Mouse (Mus musculus): ENCODE data around the gene Mrpl12. TPM values are rescaled to one million over a fixed set of nuclear protein-coding genes. Genes with fewer than 3 reads are reported as not detected.

The Mrpl12 gene
- total and polyA plus RNA-seq, 3 experiments, result 60.3 to 363 (median 267) TPM

- H3K4me2 ChIP-seq (ENCODE audit: insufficient read depth, low read depth, poor library complexity, severe bottlenecking), result no peak overlapping the region
- in situ Hi-C loops (cut with MboI; ENCODE audit: low pct_ligation_motif_present, low pct_unique_long_range_greater_than_20kb, low sequenced_read_pairs), result loop anchor here (5.0 kb wide), 1 partner anchor 46 kb away; no protein-coding TSS in a partner anchor
- no peak overlapping the region for H3K27ac ChIP-seq (ENCODE audit: insufficient read depth, low read depth)
- TF ChIP-seq KAT2A (IDR thresholded peaks at IDR 0.05; ENCODE audit: insufficient replicate concordance, low read length) (no peak), RAD21 (IDR thresholded peaks at IDR 0.05; ENCODE audit: low read depth, low read length) (no peak), E2F4 (IDR thresholded peaks at IDR 0.05; ENCODE audit: insufficient replicate concordance, low read depth, low read length) (no peak), ZMIZ1 (IDR thresholded peaks at IDR 0.05; ENCODE audit: low read depth, low read length) (no peak)
- DNase-seq (ENCODE audit: extremely low read depth), result no peak
- no peak overlapping the region for H3K9ac ChIP-seq (ENCODE audit: insufficient read depth, low read depth)
- no peak overlapping the region for H3K4me3 ChIP-seq (replicated peaks in 1 of 3; ENCODE audit: low read depth in 2 of 3, low read length in 2 of 3, poor library complexity in 1 of 3)
- H3K79me2 ChIP-seq (replicated peaks; ENCODE audit: control insufficient read depth, extremely low read depth, insufficient read depth, poor library complexity, severe bottlenecking), result no peaks in the 10 kb centered on the region
- dilution Hi-C loops (cut with MboI; ENCODE audit: extremely low pct_ligation_motif_present, extremely low pct_unique_long_range_greater_than_20kb, low sequenced_read_pairs), result no loop called here
- peaks cover 7% of the 10 kb centered on the region for H3K9me3 ChIP-seq (replicated peaks; ENCODE audit: low read length)
- H3K36me3 ChIP-seq (replicated peaks in 1 of 2; ENCODE audit: control insufficient read depth in 1 of 2, insufficient read depth in 1 of 2, low read length in 1 of 2), result no peaks in the 10 kb centered on the region
- no peaks in the 10 kb centered on the region for H3K27me3 ChIP-seq (replicated peaks)
- peaks cover 0 to 16% of the 10 kb centered on the region in 2 experiments; a peak in 2 of 4 replicates for H3K4me1 ChIP-seq (ENCODE audit: control insufficient read depth in 1 of 2, insufficient read depth in 2 of 2)
Observed at GRCm38 (mm10) chr11:120520967-120521540, 36.6 kb downstream of the Mrpl12 start.

- in situ Hi-C loops (cut with MboI; ENCODE audit: low pct_ligation_motif_present, low pct_unique_long_range_greater_than_20kb, low sequenced_read_pairs) (loop anchor here (5.0 kb wide), 1 partner anchor 45 kb away; no protein-coding TSS in a partner anchor), dilution Hi-C loops (cut with MboI; ENCODE audit: extremely low pct_ligation_motif_present, extremely low pct_unique_long_range_greater_than_20kb, low sequenced_read_pairs) (no loop called here)
- Histone ChIP-seq H3K9ac (ENCODE audit: insufficient read depth, low read depth) (no peak overlapping the region), H3K9me3 (replicated peaks; ENCODE audit: low read length) (peaks cover 7% of the 10 kb centered on the region), H3K4me2 (ENCODE audit: insufficient read depth, low read depth, poor library complexity, severe bottlenecking) (no peak overlapping the region), H3K27ac (ENCODE audit: insufficient read depth, low read depth) (no peak overlapping the region), H3K79me2 (replicated peaks; ENCODE audit: control insufficient read depth, extremely low read depth, insufficient read depth, poor library complexity, severe bottlenecking) (no peaks in the 10 kb centered on the region), H3K27me3 (replicated peaks) (no peaks in the 10 kb centered on the region), H3K4me1 (ENCODE audit: control insufficient read depth in 1 of 2, insufficient read depth in 2 of 2) (peaks cover 0 to 16% of the 10 kb centered on the region in 2 experiments; a peak in 2 of 4 replicates), H3K4me3 (replicated peaks in 1 of 3; ENCODE audit: low read depth in 2 of 3, low read length in 2 of 3, poor library complexity in 1 of 3) (no peak overlapping the region), H3K36me3 (replicated peaks in 1 of 2; ENCODE audit: control insufficient read depth in 1 of 2, insufficient read depth in 1 of 2, low read length in 1 of 2) (no peaks in the 10 kb centered on the region)
- TF ChIP-seq IRF4 (IDR thresholded peaks at IDR 0.05; ENCODE audit: low read depth, low read length) (no peak), POLR2A (IDR thresholded peaks at IDR 0.05; ENCODE audit: low read depth, low read length) (no peak), ZNF384 (IDR thresholded peaks at IDR 0.05; ENCODE audit: low read depth, low read length) (no peak), PAX5 (IDR thresholded peaks at IDR 0.05; ENCODE audit: low read length) (no peak), KAT2A (IDR thresholded peaks at IDR 0.05; ENCODE audit: insufficient replicate concordance, low read length) (no peak), NRF1 (IDR thresholded peaks at IDR 0.05; ENCODE audit: low read depth, low read length) (no peak), RCOR1 (conservative IDR thresholded peaks at IDR 0.05; ENCODE audit: low read depth, low read length) (no peak), USF2 (conservative IDR thresholded peaks at IDR 0.05; ENCODE audit: low read depth, low read length) (no peak), MAX (IDR thresholded peaks at IDR 0.05; ENCODE audit: low read length) (no peak), MYC (IDR thresholded peaks at IDR 0.05; ENCODE audit: low read depth, low read length) (no peak), ZC3H11A (IDR thresholded peaks at IDR 0.05; ENCODE audit: low read depth, low read length) (no peak), BHLHE40 (IDR thresholded peaks at IDR 0.05; ENCODE audit: low read depth, low read length) (no peak), UBTF (IDR thresholded peaks at IDR 0.05; ENCODE audit: low read depth, low read length) (no peak), JUN (IDR thresholded peaks at IDR 0.05; ENCODE audit: insufficient read depth, low read depth, low read length) (no peak), ZKSCAN1 (IDR thresholded peaks at IDR 0.05; ENCODE audit: borderline replicate concordance, low read depth, low read length) (no peak), MAFK (IDR thresholded peaks at IDR 0.05; ENCODE audit: insufficient replicate concordance, low read length) (no peak), RAD21 (IDR thresholded peaks at IDR 0.05; ENCODE audit: low read depth, low read length) (no peak), MXI1 (IDR thresholded peaks at IDR 0.05; ENCODE audit: low read depth, low read length) (no peak)
- DNase-seq (ENCODE audit: extremely low read depth), result no peak
Observed at GRCm38 (mm10) chr11:120522581-120522980, 38.2 kb downstream of the Mrpl12 start.
